Mouse (Mus musculus): ENCODE results near the gene Ccdc43. TPM values are rescaled to one million over a fixed set of nuclear protein-coding genes. Genes with fewer than 3 reads are reported as not detected.
A peak's percentile ranks its signal among the peaks of the same experiment; 100 is the strongest.

The Ccdc43 gene
- total and polyA plus RNA-seq, 3 experiments: 39.3 to 41.7 TPM; not detected in 1

GRCm38 (mm10) chr11:102655888-102656287 lies 41.7 kb downstream of the Ccdc43 start:
- Histone ChIP-seq H3K9ac (ENCODE audit: control insufficient read depth, low read depth, low read length, poor library complexity, severe bottlenecking) (no peak overlapping the region), H3K9me3 (replicated peaks; ENCODE audit: insufficient read depth, low read length) (no peaks in the 10 kb centered on the region), H3K4me1 (ENCODE audit: control insufficient read depth in 1 of 2, insufficient read depth in 2 of 2, low read length in 2 of 2) (peaks cover 0 to 4% of the 10 kb centered on the region in 2 experiments; a peak in 2 of 4 replicates), H3K27me3 (ENCODE audit: control insufficient read depth in 1 of 2, insufficient read depth in 2 of 2, low read length in 2 of 2) (no peaks in the 10 kb centered on the region; a peak in 1 of 4 replicates), H3K36me3 (ENCODE audit: control insufficient read depth in 1 of 2, insufficient read depth in 2 of 2, low read length in 2 of 2) (peaks cover 0 to 4% of the 10 kb centered on the region in 2 experiments; a peak in 2 of 4 replicates), H3K27ac (ENCODE audit: control insufficient read depth, low read depth, low read length) (no peak overlapping the region), H3K4me3 (ENCODE audit: control insufficient read depth in 1 of 2, insufficient read depth in 1 of 2, low read depth in 2 of 2, low read length in 2 of 2) (no peak overlapping the region), H3K79me2 (ENCODE audit: control insufficient read depth, insufficient read depth, low read length, poor library complexity) (no peaks in the 10 kb centered on the region)
- TF ChIP-seq E2F4 (IDR thresholded peaks at IDR 0.05; ENCODE audit: borderline replicate concordance, low read depth, low read length) (no peak), USF1 (IDR thresholded peaks at IDR 0.05; ENCODE audit: low read depth, low read length) (no peak), BHLHE40 (IDR thresholded peaks at IDR 0.05; ENCODE audit: borderline replicate concordance, low read depth, low read length) (no peak), MEF2A (IDR thresholded peaks at IDR 0.05; ENCODE audit: extremely low read depth, insufficient replicate concordance, low read depth, low read length, poor library complexity, severe bottlenecking) (no peak), MAFK (IDR thresholded peaks at IDR 0.05; ENCODE audit: borderline replicate concordance, low read depth, low read length) (no peak), ZNF384 (IDR thresholded peaks at IDR 0.05; ENCODE audit: low read depth, low read length) (no peak), UBTF (IDR thresholded peaks at IDR 0.05; ENCODE audit: borderline replicate concordance, insufficient read depth, low read depth, low read length) (no peak), ZC3H11A (IDR thresholded peaks at IDR 0.05; ENCODE audit: low read depth, low read length) (no peak), POLR2AphosphoS5 (IDR thresholded peaks at IDR 0.05; ENCODE audit: borderline replicate concordance, low read depth, low read length) (no peak), RCOR1 (IDR thresholded peaks at IDR 0.05; ENCODE audit: low read depth, low read length) (no peak), MYC (IDR thresholded peaks at IDR 0.05; ENCODE audit: low read depth, low read length) (no peak), RAD21 (IDR thresholded peaks at IDR 0.05; ENCODE audit: low read depth, low read length) (no peak), SMC3 (IDR thresholded peaks at IDR 0.05; ENCODE audit: low read depth, low read length) (no peak)
- DNase-seq (ENCODE audit: low read depth, low spot score): no peak

- H3K9me3 ChIP-seq (replicated peaks; ENCODE audit: insufficient read depth, low read length): no peaks in the 10 kb centered on the region
Observed at GRCm38 (mm10) chr11:102652844-102653243, 44.7 kb downstream of the Ccdc43 start.

More at GRCm38 (mm10) chr11:102652844-102653243, 44.7 kb downstream of the Ccdc43 start:
- Histone ChIP-seq H3K27ac (ENCODE audit: control insufficient read depth, low read depth, low read length) (no peak overlapping the region), H3K4me3 (ENCODE audit: control insufficient read depth in 1 of 2, insufficient read depth in 1 of 2, low read depth in 2 of 2, low read length in 2 of 2) (no peak overlapping the region), H3K9ac (ENCODE audit: control insufficient read depth, low read depth, low read length, poor library complexity, severe bottlenecking) (no peak overlapping the region), H3K79me2 (ENCODE audit: control insufficient read depth, insufficient read depth, low read length, poor library complexity) (no peaks in the 10 kb centered on the region), H3K4me1 (ENCODE audit: control insufficient read depth in 1 of 2, insufficient read depth in 2 of 2, low read length in 2 of 2) (peaks cover 0 to 4% of the 10 kb centered on the region in 2 experiments; a peak in 2 of 4 replicates), H3K36me3 (ENCODE audit: control insufficient read depth in 1 of 2, insufficient read depth in 2 of 2, low read length in 2 of 2) (peaks cover 0 to 4% of the 10 kb centered on the region in 2 experiments; a peak in 2 of 4 replicates), H3K27me3 (ENCODE audit: control insufficient read depth in 1 of 2, insufficient read depth in 2 of 2, low read length in 2 of 2) (peaks cover 2 to 5% of the 10 kb centered on the region in 2 experiments; a peak in 3 of 4 replicates)
- no peak for TF ChIP-seq E2F4 (IDR thresholded peaks at IDR 0.05; ENCODE audit: borderline replicate concordance, low read depth, low read length)
- no peak for TF ChIP-seq ZC3H11A (IDR thresholded peaks at IDR 0.05; ENCODE audit: low read depth, low read length)
- TF ChIP-seq UBTF (IDR thresholded peaks at IDR 0.05; ENCODE audit: borderline replicate concordance, insufficient read depth, low read depth, low read length): no peak
- TF ChIP-seq POLR2AphosphoS2 (IDR thresholded peaks at IDR 0.05; ENCODE audit: low read length): no peak
- TF ChIP-seq ZNF384 (IDR thresholded peaks at IDR 0.05; ENCODE audit: low read depth, low read length): peak; percentile 80
- TF ChIP-seq ZMIZ1 (IDR thresholded peaks at IDR 0.05; ENCODE audit: low read depth, low read length): no peak
- TF ChIP-seq MYC (IDR thresholded peaks at IDR 0.05; ENCODE audit: low read depth, low read length): 0 out of 2 replicates have a peak, but pooled peaks have one; percentile 37
- peak; percentile 40 to 58 (median 47) for TF ChIP-seq CTCF (IDR thresholded peaks at IDR 0.05 in 2 of 3, conservative IDR thresholded peaks at IDR 0.05 in 1 of 3; ENCODE audit: control insufficient read depth in 1 of 3, insufficient read depth in 1 of 3, low read depth in 2 of 3, low read length in 3 of 3, poor library complexity in 1 of 3, severe bottlenecking in 1 of 3)
- no peak for TF ChIP-seq KAT2A (conservative IDR thresholded peaks at IDR 0.05; ENCODE audit: low read depth, low read length)
- DNase-seq (ENCODE audit: low read depth, low spot score): peak; percentile 58
